Mouse (Mus musculus): ENCODE data around the gene Clhc1. TPM values are rescaled to one million over a fixed set of nuclear protein-coding genes. Genes with fewer than 3 reads are reported as not detected.
A peak's percentile ranks its signal among the peaks of the same experiment; 100 is the strongest.

Gene Clhc1
- polyA plus RNA-seq, 1 experiment from 2014 or later: 0.15 TPM

DNA sequence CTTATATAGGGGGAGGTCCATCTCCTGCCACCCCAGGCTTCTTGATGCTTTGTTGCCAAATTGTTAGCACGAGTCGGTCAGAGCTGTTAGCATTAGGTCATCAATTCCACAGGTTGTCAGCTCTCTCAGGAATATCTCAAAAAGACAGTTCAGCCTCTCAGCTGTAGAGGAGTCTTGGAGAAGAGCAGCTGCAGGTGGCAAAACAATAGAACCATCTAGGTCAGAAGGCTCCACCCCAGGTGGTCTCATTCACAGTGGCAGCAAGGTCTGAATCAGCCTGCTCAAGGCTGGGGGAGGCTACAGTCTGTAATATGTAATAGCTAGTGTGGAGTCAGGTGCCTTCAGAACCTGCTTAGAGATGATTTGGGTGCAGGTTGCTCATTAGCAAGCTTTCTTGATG lies 55.8 kb downstream of the Clhc1 start:
- Histone ChIP-seq H3K4me3 (ENCODE audit: low read length) (no peak overlapping the region), H3K9ac (ENCODE audit: low read depth, low read length) (no peak overlapping the region), H3K9me3 (ENCODE audit: control insufficient read depth, low read length) (no peaks in the 10 kb centered on the region), H3K27me3 (replicated peaks; ENCODE audit: control insufficient read depth, insufficient read depth, low read length) (no peaks in the 10 kb centered on the region), H3K36me3 (ENCODE audit: control insufficient read depth, insufficient read depth, low read length) (no peaks in the 10 kb centered on the region), H3K4me2 (ENCODE audit: low read depth, low read length) (no peak overlapping the region), H3K27ac (ENCODE audit: low read length) (no peak overlapping the region), H3K4me1 (ENCODE audit: control insufficient read depth, insufficient read depth, low read length) (no peaks in the 10 kb centered on the region)
- 43% methylated on average over 2 of the region's 2 CpGs for WGBS
- ATAC-seq: no peak

GRCm38 (mm10) chr11:29607465-29607990 lies 59.8 kb downstream of the Clhc1 start:
- Histone ChIP-seq H3K9me3 (ENCODE audit: control insufficient read depth, low read length) (no peaks in the 10 kb centered on the region), H3K4me2 (ENCODE audit: low read depth, low read length) (no peak overlapping the region), H3K36me3 (ENCODE audit: control insufficient read depth, insufficient read depth, low read length) (no peaks in the 10 kb centered on the region), H3K4me3 (ENCODE audit: low read length) (no peak overlapping the region), H3K4me1 (ENCODE audit: control insufficient read depth, insufficient read depth, low read length) (no peaks in the 10 kb centered on the region), H3K27ac (ENCODE audit: low read length) (no peak overlapping the region), H3K9ac (ENCODE audit: low read depth, low read length) (no peak overlapping the region), H3K27me3 (replicated peaks; ENCODE audit: control insufficient read depth, insufficient read depth, low read length) (no peaks in the 10 kb centered on the region)
- WGBS: 64% methylated on average over 2 of the region's 2 CpGs
- ATAC-seq: peak; percentile 67

DNA sequence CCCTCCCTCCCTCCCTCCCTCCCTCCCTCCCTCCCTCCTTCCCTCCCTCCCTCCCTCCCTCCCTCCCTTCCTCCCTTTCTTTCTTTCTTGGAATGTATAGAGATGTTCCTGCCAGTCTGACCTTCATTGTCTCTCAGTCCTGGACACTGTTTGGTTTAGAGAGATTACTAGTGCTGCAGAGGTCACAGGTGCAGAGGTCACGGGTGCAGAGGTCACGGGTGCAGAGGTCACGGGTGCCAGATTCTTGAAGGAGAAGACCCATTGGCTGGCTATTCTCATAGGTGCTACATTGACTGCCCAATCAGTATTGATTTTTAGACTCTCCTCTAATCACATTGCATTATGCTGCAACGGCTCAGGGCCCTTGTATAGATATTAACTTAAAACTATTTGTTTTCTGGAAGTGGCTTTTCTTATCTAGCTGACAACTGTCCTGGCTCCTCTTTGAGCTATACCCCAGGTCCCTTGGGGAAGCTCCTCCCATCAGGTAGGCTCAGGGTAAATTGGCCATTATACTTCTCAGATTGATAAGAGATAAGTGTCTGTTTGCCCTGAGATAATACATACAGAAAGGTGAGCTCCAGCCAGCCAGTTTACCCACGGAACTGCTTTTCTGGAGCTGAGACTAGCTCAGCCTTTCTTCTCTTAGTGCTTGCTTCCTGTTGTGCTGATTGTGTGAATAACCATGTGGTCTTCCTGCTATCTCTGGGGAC lies 62.2 kb downstream of the Clhc1 start:
- H3K9me3 ChIP-seq (ENCODE audit: control insufficient read depth, low read length): no peaks in the 10 kb centered on the region
- peaks cover 5% of the 10 kb centered on the region; the same call in 1 of the 2 replicates for H3K4me1 ChIP-seq (ENCODE audit: control insufficient read depth, insufficient read depth, low read length)
- ATAC-seq: peak; percentile 24; the same call in 1 of the 2 replicates

DNA sequence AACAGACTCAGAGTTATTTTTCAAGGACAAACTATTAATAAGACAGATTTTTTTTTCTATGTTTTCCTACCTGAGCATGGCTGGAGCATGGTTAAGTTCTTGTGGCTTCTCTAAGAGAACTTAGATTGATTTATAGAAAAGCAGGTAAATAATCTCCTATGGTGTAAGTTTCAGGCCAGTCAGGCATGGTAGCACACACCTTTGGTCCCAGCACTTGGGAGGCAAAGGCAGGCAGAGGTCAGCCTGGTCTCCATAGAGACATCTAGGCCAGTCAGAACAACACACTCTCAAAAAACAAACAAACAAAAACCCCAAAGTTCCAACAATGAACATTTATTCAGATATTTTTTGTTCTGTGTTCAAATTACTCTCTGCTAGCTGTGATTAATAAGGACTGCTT lies 64.3 kb downstream of the Clhc1 start:
- Histone ChIP-seq H3K9ac (ENCODE audit: low read depth, low read length) (no peak overlapping the region), H3K27me3 (replicated peaks; ENCODE audit: control insufficient read depth, insufficient read depth, low read length) (no peaks in the 10 kb centered on the region), H3K36me3 (ENCODE audit: control insufficient read depth, insufficient read depth, low read length) (no peaks in the 10 kb centered on the region), H3K4me3 (ENCODE audit: low read length) (no peak overlapping the region), H3K9me3 (ENCODE audit: control insufficient read depth, low read length) (no peaks in the 10 kb centered on the region), H3K4me1 (ENCODE audit: control insufficient read depth, insufficient read depth, low read length) (peaks cover 5% of the 10 kb centered on the region; the same call in 1 of the 2 replicates), H3K27ac (ENCODE audit: low read length) (no peak overlapping the region), H3K4me2 (ENCODE audit: low read depth, low read length) (no peak overlapping the region)
- no peak for ATAC-seq

More for the DNA sequence above, 62.2 kb downstream of the Clhc1 start:
- no peak overlapping the region for H3K27ac ChIP-seq (ENCODE audit: low read length)
- no peaks in the 10 kb centered on the region for H3K36me3 ChIP-seq (ENCODE audit: control insufficient read depth, insufficient read depth, low read length)
- 61% methylated on average over 5 of the region's 5 CpGs for WGBS
- H3K4me2 ChIP-seq (ENCODE audit: low read depth, low read length): no peak overlapping the region
- no peaks in the 10 kb centered on the region for H3K27me3 ChIP-seq (replicated peaks; ENCODE audit: control insufficient read depth, insufficient read depth, low read length)
- H3K9ac ChIP-seq (ENCODE audit: low read depth, low read length): no peak overlapping the region
- no peak overlapping the region for H3K4me3 ChIP-seq (ENCODE audit: low read length)

GRCm38 (mm10) chr11:29613185-29613735 lies 65.5 kb downstream of the Clhc1 start:
- peak; percentile 65 for ATAC-seq
- Histone ChIP-seq H3K27me3 (replicated peaks; ENCODE audit: control insufficient read depth, insufficient read depth, low read length) (no peaks in the 10 kb centered on the region), H3K9me3 (ENCODE audit: control insufficient read depth, low read length) (no peaks in the 10 kb centered on the region), H3K4me1 (ENCODE audit: control insufficient read depth, insufficient read depth, low read length) (peaks cover 5% of the 10 kb centered on the region; the same call in 1 of the 2 replicates), H3K27ac (ENCODE audit: low read length) (peak overlapping the region; percentile 47), H3K36me3 (ENCODE audit: control insufficient read depth, insufficient read depth, low read length) (no peaks in the 10 kb centered on the region), H3K9ac (ENCODE audit: low read depth, low read length) (no peak overlapping the region), H3K4me2 (ENCODE audit: low read depth, low read length) (no peak overlapping the region), H3K4me3 (ENCODE audit: low read length) (no peak overlapping the region)
- WGBS: 66% methylated on average over 4 of the region's 4 CpGs

GRCm38 (mm10) chr11:29614217-29614924 lies 66.6 kb downstream of the Clhc1 start:
- no peaks in the 10 kb centered on the region for H3K27me3 ChIP-seq (replicated peaks; ENCODE audit: control insufficient read depth, insufficient read depth, low read length)
- peak; percentile 66 for ATAC-seq
- peak overlapping the region; percentile 44; the same call in 1 of the 2 replicates for H3K27ac ChIP-seq (ENCODE audit: low read length)
- no peak overlapping the region for H3K4me2 ChIP-seq (ENCODE audit: low read depth, low read length)
- H3K4me1 ChIP-seq (ENCODE audit: control insufficient read depth, insufficient read depth, low read length): peaks cover 5% of the 10 kb centered on the region; the same call in 1 of the 2 replicates
- H3K36me3 ChIP-seq (ENCODE audit: control insufficient read depth, insufficient read depth, low read length): no peaks in the 10 kb centered on the region
- H3K9ac ChIP-seq (ENCODE audit: low read depth, low read length): no peak overlapping the region
- WGBS: 62% methylated on average over 6 of the region's 6 CpGs
- no peaks in the 10 kb centered on the region for H3K9me3 ChIP-seq (ENCODE audit: control insufficient read depth, low read length)
- H3K4me3 ChIP-seq (ENCODE audit: low read length): no peak overlapping the region

DNA sequence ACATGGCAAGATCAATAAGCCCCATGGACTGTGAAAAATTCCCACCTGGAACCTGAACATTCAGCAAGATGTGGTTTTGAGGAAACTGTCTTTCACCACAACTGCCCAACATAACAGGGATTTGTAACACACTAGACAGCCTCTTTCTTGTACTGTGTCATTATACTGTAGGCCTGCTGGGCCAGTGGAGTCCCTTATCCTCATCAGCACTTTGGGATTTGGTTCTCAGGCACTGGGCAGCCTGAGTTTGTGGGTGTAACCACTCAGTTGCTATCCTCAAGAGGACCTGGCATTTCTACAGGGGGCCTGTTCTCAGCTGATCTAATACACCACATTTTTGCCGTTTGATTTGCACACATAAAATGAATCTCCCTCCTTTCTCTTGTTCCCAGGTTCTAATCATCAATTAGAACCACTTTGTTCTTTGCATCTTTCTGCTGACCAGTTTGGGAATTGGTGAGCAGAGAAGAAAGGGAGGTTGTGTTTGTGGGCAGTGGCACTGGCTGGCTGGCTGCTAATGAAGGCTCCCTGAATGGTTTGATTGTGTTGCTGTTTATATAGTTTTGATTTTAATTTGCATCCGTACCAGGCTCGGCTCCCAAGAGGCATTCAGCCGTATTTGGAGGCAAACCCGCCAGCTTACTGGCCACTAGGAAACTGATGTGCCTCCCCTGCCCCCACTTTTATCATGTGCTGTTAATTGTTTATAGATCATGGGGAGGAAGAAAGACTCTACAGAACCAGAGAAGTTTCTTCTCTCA lies 74.5 kb downstream of the Clhc1 start:
- H3K4me1 ChIP-seq (ENCODE audit: control insufficient read depth, insufficient read depth, low read length): no peaks in the 10 kb centered on the region
- no peak overlapping the region for H3K9ac ChIP-seq (ENCODE audit: low read depth, low read length)
- H3K4me3 ChIP-seq (ENCODE audit: low read length): no peak overlapping the region
- no peaks in the 10 kb centered on the region for H3K36me3 ChIP-seq (ENCODE audit: control insufficient read depth, insufficient read depth, low read length)
- no peak overlapping the region for H3K27ac ChIP-seq (ENCODE audit: low read length)
- ATAC-seq: no peak
- H3K4me2 ChIP-seq (ENCODE audit: low read depth, low read length): no peak overlapping the region
- no peaks in the 10 kb centered on the region for H3K27me3 ChIP-seq (replicated peaks; ENCODE audit: control insufficient read depth, insufficient read depth, low read length)
- WGBS: 66% methylated on average over 5 of the region's 5 CpGs
- H3K9me3 ChIP-seq (ENCODE audit: control insufficient read depth, low read length): no peaks in the 10 kb centered on the region

DNA sequence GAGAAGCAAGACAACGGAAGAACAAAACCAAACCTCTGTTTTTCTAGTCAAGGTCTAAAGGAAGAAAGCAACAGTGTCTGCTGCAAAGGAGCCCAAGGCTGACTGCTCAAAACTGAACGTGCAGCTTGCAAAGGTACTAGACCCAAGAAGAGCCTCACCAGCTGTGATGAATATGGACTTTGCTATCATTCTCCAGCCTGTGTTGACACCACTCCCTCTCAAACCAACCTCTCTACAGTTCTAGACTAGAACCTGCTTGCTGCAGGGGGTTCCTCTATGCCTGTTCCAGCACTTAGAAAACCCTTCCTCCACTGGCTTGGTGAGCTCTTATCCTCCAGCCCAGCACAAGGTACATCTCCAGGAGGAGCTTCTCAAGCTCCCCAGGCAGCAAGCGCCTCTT lies 75.6 kb downstream of the Clhc1 start:
- no peaks in the 10 kb centered on the region for H3K36me3 ChIP-seq (ENCODE audit: control insufficient read depth, insufficient read depth, low read length)
- ATAC-seq: peak; percentile 81
- no peak overlapping the region for H3K4me3 ChIP-seq (ENCODE audit: low read length)
- no peaks in the 10 kb centered on the region for H3K9me3 ChIP-seq (ENCODE audit: control insufficient read depth, low read length)
- H3K9ac ChIP-seq (ENCODE audit: low read depth, low read length): no peak overlapping the region
- no peak overlapping the region for H3K27ac ChIP-seq (ENCODE audit: low read length)
- WGBS: 82% methylated on average over 3 of the region's 3 CpGs
- H3K4me1 ChIP-seq (ENCODE audit: control insufficient read depth, insufficient read depth, low read length): no peaks in the 10 kb centered on the region
- no peaks in the 10 kb centered on the region for H3K27me3 ChIP-seq (replicated peaks; ENCODE audit: control insufficient read depth, insufficient read depth, low read length)
- no peak overlapping the region for H3K4me2 ChIP-seq (ENCODE audit: low read depth, low read length)

DNA sequence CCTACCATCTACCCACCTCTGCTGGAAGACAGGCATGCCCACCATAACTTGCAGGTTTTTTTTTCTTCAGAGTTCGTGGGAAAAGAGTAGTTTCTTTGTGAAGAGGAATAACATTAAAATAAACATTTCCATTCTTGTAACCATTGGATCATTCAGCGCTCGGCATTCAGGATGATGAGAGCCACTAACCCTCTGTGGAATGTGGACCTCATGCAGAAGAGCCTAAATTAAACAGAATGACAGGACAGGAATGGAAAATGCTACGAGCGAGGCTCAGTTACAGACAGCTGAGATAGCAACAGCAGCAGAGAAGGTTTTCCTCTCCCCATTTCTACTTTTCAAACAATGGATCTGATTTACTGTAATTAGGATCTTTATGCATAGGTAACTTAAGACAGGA lies 78.8 kb downstream of the Clhc1 start:
- Histone ChIP-seq H3K4me3 (ENCODE audit: low read length) (no peak overlapping the region), H3K9ac (ENCODE audit: low read depth, low read length) (no peak overlapping the region), H3K9me3 (ENCODE audit: control insufficient read depth, low read length) (no peaks in the 10 kb centered on the region), H3K36me3 (ENCODE audit: control insufficient read depth, insufficient read depth, low read length) (no peaks in the 10 kb centered on the region), H3K4me1 (ENCODE audit: control insufficient read depth, insufficient read depth, low read length) (no peaks in the 10 kb centered on the region), H3K4me2 (ENCODE audit: low read depth, low read length) (no peak overlapping the region), H3K27ac (ENCODE audit: low read length) (no peak overlapping the region; the same call in 1 of the 2 replicates), H3K27me3 (replicated peaks; ENCODE audit: control insufficient read depth, insufficient read depth, low read length) (no peaks in the 10 kb centered on the region)
- ATAC-seq: no peak
- WGBS: 46% methylated on average over 5 of the region's 5 CpGs

Measured in intestine, embryonic 16.5 days (tissue).